Mouse (Mus musculus): ENCODE measurements around the gene Tmem147.

DNA sequence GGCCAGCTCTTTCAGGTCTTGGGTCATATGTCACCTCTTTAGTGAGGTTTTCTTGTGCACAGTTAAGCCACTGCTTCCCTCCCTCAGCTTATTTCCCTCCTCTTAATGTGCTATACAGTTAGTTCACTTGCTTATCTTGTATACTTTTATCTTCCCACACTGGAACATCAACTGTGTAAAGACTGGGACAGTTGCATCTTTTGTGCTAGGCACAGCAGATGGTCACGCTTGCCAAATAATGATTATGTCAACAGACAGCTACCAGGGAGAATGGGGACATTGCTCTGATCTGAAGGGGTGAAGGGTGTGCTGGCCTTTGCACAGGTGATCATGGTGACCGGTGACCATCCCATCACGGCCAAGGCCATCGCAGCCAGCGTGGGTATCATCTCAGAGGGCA is 9.7 kb downstream of the Tmem147 start:
- TF ChIP-seq CTCF (conservative IDR thresholded peaks at IDR 0.05; ENCODE audit: low read length) (no peak), POU5F1 (IDR thresholded peaks at IDR 0.05; ENCODE audit: borderline replicate concordance, low read length) (no peak), NANOG (IDR thresholded peaks at IDR 0.05; ENCODE audit: borderline replicate concordance, low read length) (no peak)
